Mouse (Mus musculus) right cerebral cortex, adult 2 months (tissue): ENCODE results near the gene Pik3r5.

Source experiments
- DNase-seq, 2 experiments: peaks; one replicate each; pipeline ENCODE4 v3.0.0; 2021 to 2022; ENCODE audit warnings: low spot score in 2 of 2

Pik3r5 gene

DNA sequence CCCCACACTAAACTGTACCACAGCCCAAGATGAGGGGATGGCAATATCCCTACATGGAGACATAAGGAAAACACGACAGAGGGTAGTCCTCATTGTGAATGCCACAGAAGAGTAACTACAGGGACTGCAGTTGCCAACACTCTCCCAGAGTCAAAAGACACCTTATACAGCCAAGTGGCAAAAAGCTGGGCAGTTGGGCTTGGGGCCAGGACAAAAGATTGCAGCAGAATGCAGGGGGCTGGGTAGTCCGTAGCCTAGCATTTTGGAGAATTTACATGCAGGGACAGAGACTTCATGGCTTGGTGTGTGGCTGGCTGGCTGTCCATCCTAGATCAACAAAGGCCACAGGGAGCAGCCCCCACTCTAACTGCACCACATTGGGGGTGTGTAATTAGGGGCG, 52.5 kb downstream of the Pik3r5 start:
- DNase-seq: no peak

DNA sequence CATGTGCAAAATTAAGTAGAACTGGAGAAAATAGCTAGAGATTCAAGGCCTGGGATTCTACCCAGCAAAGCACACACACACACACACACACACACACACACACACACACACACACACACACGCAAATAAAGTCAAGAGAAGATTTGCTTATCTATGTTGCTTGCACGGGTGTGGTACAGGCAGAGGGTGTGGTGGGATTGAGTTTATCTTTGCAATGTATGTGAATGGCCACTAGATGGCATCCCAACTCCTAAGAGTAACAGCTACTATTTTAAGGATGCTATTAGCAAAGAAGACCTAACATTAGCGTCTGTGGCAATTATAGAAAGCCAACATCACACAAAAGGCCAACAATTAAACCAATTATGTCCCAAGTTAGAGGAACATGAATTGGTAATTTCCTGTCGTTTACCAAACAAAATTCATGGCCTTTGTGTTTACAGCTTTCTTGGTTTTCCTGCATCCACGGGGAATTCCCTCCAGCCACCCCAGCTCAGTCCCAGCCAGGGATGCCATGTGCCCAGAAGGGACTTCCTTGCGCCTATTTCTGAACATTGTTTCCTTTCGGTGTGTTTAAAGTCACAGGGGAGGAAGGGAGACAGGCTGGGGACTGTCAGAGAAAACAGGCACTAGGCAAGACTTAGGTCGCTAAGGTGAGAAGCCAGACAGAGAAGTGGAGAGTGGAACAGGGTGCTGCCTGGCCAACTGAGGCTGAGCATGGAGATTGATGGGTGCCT, 53.5 kb downstream of the Pik3r5 start:
- DNase-seq: peak; percentile 39 to 56

DNA sequence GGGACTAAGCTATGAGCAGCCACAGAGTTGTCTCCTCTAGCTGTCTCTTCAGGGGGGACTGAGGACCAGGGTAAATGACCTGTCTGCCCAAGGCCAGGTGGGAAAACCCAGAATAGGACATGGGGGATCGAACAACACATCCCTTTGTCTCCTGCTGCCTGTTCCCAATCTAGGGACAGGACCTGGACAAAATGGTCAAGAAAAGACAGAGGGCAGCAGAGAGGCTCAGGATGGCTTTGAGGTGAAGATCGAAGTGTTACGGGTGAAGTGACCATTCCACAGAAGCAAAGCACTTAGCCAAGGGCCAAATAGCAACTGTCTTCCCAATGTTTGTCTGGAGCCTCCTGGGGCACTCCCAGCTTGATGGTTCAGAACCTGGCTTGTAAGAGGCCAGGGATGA, 54.2 kb downstream of the Pik3r5 start:
- DNase-seq: no peak

DNA sequence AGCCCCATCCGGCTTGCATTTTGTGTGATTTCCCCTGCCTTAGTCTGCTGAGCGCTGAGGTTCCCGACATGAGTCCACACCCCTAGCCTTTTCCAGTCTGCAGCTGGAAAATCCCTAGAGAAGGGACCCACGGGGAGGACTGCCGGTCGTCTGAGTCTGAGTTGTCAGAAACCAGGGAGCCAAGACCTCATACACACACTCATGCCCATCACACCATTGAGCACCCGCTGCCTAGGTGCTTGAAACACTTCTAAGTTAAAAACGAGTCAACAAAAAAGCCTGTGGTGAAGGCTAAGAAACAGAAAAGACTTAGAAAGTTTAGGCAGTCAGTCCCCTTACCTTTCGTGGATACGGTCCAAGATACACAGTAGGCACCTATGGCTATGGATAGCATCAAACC, 55.8 kb downstream of the Pik3r5 start:
- no peak for DNase-seq

DNA sequence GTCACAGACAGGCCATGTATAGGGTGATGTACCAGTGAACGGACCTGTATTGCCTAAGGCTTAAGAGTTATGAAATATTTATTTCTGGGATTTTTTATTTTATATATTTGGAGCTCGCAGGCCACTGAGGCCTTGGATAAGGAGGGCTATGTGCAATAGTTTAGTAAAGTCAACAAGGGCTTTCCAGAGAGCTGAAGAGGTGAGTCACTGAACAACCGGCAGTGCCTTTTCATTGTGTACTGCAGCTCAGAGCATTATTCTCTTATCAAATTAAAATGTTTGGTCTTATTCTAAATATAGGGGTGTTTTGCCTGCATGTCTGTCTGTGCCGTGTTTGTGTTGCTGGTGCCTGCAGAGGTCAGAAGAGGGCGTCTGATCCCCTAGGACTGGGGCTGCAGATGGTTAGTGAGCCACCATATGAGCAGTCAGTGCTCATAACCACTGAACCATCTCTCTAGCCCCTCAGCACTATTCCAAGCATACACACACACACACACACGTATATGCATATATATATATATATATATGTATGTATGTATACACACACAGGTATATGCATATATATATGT, 56.4 kb downstream of the Pik3r5 start:
- no peak for DNase-seq

DNA sequence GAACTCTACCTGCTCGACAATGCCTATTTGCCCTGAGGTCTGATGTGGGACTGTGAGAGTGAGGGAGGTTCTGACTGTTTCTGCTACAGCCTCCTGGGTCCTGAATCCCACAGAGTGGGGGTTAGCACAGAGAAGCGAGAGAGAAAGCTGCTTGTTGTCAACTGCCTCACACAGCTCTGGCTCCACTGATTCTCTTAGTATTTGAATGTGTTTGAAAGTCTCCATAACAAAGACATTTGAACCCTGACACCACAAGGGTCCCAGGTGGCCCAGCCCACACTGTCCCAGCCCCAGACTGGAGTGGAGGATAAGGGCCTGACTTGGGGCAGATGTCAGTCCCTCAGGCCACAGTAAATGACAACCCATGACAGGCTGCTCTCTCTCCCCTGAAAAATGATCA, 57.3 kb downstream of the Pik3r5 start:
- DNase-seq: no peak

DNA sequence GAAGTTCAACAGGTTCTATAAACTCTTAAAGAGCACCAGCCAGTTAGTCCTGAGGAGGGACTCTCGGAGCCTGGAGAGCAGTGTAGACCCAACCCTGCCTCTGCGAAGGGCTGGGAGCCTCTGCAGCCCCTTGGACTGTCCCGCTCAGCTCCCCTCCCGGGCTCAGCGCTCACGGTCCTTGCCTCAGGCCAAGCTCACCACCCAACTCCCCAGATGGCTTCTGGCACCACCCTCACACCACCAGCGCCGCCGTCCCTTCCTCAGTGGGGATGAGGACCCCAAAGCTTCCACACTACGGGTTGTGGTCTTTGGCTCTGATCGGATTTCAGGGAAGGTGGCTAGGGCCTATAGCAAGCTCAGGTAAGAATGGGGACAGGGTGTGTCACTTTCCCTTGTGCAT, 60.7 kb downstream of the Pik3r5 start:
- no peak for DNase-seq

DNA sequence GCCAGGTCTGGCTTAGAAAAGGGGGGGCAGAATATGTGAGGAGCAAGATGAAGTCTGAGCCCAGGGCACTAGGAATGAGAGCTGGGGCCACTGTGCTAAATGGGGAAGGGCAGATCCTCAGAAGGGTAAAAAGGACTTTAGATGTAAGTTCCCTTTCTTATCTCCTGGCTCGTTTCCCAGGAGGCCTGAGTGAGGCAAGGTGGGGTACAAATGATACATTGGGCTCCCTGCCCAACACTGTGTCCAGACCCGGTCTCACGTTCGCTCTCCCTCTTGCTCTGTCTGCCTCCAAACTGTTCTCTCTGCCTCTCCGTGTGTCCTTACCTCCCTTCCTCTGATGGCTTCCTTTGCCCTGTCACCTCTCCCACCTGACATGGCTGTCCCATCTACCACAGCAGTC, 61.8 kb downstream of the Pik3r5 start:
- no peak for DNase-seq

DNA sequence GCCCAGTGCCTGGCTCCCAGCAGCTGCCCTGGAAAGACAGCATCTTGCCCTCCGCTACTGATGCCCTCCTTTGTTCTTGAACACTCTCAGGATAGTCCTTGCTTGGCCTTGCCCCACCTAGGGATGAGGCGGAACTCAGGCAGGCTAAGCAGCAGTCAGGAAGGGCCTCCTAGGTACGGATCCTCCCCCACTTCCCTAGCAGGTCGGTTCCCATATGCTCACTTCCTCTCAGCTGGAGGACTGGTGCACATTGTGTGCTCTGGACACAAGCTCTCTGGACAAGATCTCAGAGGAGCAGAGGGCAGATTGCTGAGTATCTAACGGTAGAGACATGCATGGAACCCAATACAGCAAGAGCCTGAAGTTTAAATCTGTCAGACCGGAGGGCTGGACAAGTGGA, 65.2 kb downstream of the Pik3r5 start:
- no peak for DNase-seq

DNA sequence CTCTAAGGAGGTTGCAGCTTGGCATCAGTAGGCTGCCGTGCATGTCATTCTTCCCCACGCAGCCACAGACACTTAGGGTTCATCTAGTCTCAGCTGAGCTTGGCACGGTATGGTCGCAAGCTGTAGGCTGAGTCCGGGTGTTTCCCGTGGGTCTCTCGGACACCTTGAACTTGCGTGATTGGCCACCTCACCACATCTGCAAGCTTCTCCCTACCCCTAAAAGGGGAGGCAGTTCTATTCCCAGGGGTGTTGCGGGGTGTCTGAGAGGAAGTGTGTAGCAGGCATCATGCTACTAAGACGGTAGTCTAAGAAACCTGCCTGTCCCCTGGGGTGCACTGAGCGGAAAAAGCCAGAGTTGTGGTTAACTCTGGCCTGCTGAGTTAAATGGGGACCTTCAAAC, 66.6 kb downstream of the Pik3r5 start:
- no peak for DNase-seq

DNA sequence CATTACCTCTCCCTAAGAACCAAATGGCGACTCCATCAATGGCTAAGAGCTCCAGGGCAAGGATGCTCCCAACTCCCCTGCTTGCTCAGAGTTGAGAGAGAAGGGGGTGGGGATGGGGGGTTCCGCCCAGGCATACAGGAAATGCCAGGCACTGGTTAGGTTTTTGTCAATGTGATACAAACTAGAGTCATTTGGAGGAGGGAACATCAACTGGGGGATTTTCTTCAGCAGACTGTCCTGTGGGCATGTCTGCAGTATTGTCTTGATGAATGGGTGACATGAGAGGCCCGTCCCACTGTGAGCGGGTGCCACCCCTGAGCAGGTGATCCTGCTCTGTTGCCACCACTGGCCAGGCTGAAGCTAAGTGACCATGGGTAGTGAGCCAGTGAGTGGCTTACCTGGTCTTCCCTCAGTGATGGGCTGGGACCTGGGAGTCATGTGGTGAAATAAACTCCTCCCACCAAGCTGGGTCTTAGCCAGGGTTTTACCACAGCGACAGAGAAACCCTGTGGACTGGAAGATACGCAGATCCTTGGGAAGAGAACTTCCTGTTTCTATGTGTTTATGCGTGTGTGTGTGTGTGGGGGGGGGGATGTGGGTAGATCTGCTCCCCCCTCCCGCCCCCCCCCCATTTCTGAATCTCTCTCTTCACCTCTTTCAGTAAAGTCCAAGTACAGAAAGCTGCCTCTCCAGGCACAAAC, 67.2 kb downstream of the Pik3r5 start:
- no peak for DNase-seq

DNA sequence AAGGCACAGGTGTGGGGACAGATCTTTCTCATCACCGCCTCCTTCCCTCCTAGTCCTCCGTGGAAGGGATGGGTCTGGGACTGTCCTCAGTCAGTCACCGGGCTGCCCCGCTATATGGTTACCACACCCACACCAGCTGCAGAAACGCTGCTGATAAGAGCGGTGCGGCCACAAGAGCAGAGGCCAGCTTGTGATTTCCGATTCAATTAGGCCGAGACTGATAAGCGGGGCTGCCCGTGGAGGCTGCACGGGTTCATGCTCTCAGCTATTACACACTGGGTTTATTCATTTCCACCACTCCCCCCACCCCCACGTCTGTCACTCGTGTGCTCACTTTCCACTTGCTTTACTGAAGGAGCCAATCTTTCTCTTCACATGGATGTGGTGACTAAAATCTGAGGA, 69.0 kb downstream of the Pik3r5 start:
- DNase-seq: no peak

DNA sequence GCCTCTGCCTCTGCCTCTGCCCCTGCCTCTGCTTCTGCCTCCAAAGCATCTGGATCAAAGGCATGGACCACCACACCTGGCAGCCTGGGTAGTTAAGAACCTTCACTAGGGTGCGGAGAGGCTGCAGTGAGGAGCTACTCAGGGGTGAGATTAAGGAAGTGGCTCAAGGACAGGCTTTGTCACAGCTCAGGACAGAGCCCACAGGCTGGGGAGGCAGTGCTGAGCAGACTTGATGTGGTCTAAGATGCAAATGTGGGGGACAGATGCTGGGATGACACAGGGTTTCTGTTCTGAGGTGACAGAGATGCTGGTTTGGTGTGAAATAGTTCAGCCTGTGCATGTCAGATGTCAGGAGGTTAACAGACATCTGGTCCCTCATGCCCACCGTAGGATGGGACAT, 70.5 kb downstream of the Pik3r5 start:
- no peak for DNase-seq

DNA sequence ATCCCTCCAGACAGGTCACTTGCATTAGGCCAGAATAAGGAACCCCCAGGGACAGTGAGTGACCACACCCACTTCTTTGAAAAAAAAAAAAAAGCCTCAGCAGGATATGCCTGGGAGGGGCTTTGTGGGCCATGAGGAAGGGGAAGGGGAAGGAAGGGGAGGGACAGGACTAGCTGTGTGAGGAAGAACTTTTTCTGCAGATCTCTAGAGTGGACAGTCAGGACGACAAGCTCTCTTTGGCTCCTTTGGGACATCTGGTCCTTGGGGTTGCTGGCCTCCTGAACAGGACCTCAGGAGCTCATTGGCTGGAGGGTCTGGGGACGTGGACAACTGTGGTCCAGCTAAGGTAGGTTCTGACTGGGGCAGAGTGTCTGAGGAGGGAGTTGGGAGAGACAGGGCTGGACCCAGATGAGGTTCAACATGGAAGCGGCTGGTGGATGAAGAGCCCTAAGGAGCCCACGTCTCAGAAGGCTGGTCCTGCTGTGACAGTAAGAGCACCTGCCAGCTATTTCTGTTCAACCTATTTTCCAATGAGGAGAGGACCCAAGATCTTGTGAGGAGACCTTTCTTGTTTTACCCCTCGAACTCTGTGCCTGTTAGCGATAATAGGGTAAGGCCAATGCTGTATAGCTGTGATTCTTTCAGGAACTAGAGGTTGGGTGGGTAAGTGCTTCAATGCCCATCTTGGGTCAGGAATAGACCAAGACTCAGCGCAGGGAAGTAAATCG, 71.1 kb downstream of the Pik3r5 start, which contains the start of gene Pik3r6:
Pik3r6 (plus strand) TSS at position 118 of the 728 bp plus-strand sequence.
- no peak for DNase-seq

DNA sequence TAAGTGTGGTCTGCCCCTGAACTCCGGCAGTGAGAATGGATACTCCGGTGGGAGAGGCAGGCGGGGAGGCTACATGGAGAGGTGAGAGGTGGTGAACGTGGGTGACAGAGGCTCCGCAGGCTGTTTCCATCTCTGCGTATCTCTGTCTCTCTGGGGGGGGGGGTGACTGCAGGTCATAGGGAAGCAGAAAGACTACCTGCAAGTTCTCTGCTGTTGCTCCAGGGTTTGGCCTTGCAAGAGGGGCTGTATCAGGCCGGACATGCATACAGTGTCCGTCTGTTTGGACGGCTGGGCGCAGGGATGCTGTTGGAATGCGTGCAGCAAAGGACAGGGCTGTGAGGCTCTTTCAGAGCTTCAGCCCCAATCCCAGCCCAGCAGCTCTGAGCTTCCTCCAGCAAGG, 73.0 kb downstream of the Pik3r5 start:
- DNase-seq: no peak

DNA sequence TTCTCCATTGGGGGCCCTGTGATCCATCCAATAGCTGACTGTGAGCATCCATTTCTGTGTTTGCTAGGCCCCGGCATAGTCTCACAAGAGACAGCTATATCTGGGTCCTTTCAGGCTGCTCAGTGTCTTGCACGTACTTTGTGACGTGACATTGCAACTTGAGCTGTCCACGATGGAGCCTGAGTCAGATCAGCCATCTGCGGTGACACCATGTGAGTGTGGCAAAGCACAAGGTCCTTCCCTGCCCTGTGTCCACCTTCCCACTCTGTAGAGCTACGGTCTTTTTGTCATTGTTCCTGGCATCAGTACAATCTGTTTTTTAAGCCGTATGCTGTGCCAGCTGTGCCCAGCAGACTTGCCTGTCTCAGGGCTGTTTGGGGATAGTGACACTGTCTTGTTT, 75.3 kb downstream of the Pik3r5 start:
- no peak for DNase-seq

DNA sequence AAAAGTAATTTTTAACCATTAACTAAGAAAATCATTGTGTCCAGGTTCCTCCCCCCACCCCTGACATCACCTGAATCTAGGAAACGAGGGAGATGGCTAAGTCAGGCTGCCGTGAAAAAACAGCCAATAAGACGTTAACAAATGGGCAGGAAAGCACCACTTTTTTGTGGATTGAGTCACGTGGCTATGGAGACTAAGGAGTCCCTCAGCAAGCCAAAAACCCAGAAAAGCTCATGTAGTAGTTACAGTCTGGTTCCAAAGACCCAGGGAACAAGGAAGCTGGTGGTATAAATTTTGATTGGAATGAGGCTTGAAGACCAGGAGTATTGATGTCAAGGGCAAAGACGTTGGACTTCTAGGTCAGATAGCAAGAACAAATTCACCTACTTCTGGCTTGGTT, 76.7 kb downstream of the Pik3r5 start:
- no peak for DNase-seq

DNA sequence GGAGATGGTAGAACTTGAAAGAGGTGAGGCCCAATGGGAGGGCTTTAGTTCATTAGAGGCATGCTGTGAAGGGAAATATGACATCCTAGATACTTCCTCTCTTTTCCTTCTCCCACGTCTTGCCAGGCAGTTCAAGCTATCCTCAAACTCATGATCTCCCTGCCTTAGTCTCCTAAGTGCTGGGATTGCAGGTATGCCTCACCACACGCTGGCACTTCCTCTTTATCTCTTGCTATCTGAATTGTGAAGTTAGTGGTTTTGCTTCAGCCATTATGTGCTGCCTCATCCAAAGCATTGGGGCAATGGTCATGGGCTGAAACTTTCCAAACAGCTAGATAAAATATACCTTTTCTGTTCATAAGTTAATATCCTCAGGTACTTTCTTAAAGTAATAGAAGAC, 77.3 kb downstream of the Pik3r5 start:
- DNase-seq: no peak

DNA sequence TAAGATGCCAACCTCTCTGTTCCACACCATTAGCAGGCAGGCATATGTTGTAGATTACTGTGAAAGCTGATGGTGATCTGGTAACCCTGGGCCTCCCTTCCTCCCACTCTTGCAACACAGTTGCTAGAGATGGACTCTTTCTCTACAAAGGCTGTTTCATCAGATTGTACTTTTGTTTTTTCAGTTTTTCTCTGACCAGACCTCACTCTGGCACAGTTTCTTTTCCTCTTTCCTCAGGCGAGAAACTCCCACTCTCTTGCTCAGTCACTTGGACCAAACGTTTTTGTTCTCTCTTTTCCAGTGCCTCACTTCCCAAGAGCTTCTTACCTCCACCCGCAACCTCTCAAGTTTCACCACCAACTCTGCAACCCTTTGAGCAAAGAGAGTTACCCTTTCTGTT, 82.0 kb downstream of the Pik3r5 start:
- DNase-seq: no peak

DNA sequence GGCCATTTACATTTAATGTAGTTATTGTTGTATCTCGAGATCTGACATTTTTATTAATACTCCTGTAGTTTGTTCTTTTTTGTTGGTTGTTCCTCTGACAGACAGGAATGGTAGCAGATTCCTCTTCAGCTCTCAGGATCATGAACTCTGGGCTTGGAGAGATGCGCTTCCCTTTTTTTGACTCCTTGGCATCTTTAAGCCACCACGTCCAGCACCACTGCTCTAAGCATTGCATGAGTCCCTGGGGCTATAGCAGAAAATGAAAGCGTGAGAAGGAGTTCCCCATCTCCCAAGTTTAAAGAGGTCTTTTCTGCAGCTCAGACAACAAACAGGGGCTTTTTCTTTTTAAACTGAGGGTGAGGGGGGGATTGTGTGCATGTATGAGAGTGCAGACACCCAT, 87.4 kb downstream of the Pik3r5 start:
- DNase-seq: no peak

DNA sequence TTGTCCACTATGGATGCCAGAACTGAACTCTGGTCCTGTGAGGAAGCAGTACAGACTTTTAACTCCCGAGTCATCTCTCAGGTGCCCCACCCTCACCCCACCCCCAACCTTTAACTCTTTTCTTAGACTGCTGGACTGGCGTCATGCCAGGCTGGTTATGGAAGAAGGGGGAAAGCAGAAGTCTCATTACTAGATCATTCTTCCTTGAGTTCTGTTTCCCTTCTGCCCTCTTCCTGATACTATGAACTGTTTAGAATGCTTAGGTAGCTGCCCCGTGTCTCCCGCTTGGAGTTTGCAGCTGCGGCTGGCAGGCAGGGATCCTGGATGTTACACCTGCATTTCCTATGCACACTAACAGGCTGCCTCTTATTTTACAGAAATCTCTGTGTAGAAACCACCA, 87.9 kb downstream of the Pik3r5 start:
- no peak for DNase-seq

DNA sequence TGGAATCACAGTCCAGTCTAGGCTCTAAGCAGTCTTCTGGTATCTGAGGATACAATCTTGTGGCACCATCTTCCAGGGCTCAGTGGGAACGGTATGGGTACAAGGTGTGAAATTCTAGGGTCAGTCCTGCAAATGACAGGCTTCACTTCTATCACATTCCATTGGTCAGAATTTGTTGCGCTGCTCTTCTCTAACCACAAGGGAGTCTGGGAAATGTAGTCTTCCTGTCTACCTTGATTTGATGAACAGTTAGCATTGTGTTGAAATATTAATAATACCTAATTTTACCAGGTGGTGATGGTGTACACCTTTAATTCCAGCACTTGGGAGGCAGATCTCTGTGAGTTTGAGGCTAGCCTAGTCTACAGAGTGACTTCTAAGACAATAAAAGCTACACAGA, 88.5 kb downstream of the Pik3r5 start:
- DNase-seq: no peak

DNA sequence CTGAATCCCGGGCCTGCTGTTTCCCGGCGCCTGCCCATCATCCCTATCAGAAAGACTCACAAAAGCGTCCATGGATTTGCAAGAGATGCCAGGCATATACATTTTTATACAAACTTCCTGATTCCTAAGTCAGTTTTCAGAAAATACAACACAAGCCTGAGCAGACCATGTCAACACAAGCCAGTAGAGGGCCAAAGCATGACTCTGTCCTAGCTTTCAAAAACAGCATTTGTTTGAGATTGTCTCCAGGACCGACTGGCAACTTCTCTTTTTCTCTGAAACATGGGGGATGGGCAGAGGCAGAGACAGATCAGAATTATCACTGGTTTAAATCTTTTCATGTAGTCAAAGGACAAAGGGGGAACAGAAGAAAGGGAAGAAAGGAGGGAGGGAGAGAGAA, 89.4 kb downstream of the Pik3r5 start:
- DNase-seq: no peak
